Mouse (Mus musculus) ovary, adult 10 weeks (tissue): ENCODE results near the gene Tmprss11g. TPM values are rescaled to one million over a fixed set of nuclear protein-coding genes. Genes with fewer than 3 reads are reported as not detected.

Experiments used
- polyA plus RNA-seq: library from polyadenylated mRNA; stranded (reverse); fragments of 350-450 nt; fragmentation: Illumina TruSeq; extraction: RNeasy Lipid Tissue Mini Kit (QIAGEN cat#74804); gene quantifications from one replicate; pipeline ENCODE4 v1.2.3, GENCODE M21; 2014

Tmprss11g gene
- 0.17 TPM for polyA plus RNA-seq

GRCm38 (mm10) chr5:86518500-86518899 is at the start of gene Tmprss11g:
Tmprss11g (minus strand) TSS chr5:86518600.

GRCm38 (mm10) chr5:86468890-86469289 is 49.5 kb downstream of the Tmprss11g start, which contains the start of gene Tmprss11a:
Tmprss11a (minus strand) TSS chr5:86468990.

Other genes starting within 250 kb of the Tmprss11g start
- not detected for gene Tmprss11c, start 229.3 kb downstream of the Tmprss11g start, polyA plus RNA-seq
- not detected for gene Tmprss11d, start 145.2 kb downstream of the Tmprss11g start, polyA plus RNA-seq
- gene Tmprss11a, start 49.6 kb downstream of the Tmprss11g start, polyA plus RNA-seq: 3.0 TPM
- not detected for gene Tmprss11f, start 113.8 kb upstream of the Tmprss11g start, polyA plus RNA-seq
- gene Tmprss11b, start 157.8 kb upstream of the Tmprss11g start, polyA plus RNA-seq: not detected
- not detected for gene Tmprss11e, start 227.2 kb upstream of the Tmprss11g start, polyA plus RNA-seq